Mouse (Mus musculus): ENCODE data around the gene Gm11237.
"Not testable (repeated sequence)": the region's sequence is repeated elsewhere in the genome, so short reads cannot be mapped to it uniquely, and the experiment has no call there.

DNA sequence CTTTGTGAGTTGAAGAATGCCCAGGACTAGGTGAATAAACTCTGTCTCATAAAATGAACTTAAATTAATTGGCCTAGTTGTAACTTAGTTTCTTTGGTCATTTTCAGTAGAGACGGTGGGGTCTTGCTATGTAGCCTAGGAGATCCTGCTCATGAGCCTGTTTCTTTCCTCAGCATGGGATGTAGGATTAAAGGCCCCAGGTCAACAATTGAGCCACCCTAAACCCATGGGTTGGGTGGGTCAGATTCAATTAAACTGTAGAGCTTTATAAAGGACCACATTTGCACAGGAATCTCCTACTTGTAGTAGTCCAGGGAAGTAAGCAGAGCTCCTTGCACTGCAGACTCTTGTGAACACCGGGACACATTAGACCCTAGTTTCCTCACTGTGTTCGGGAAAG is 15.2 kb upstream of the Gm11237 start, which contains the start of gene Gm11238:
- TF ChIP-seq POLR2A, EP300 (IDR thresholded peaks at IDR 0.05; ENCODE audit: insufficient read depth, low read depth, low read length): not testable (repeated sequence)

Measured in heart, adult 2 months (tissue).